Mouse (Mus musculus) macrophage (primary cell): Measurements from ENCODE around the gene Ttc3. TPM values are rescaled to one million over a fixed set of nuclear protein-coding genes. Genes with fewer than 3 reads are reported as not detected.

ENCODE experiments used
- H3K27ac ChIP-seq: fragments of 350-480 bp; formaldehyde crosslinking; 2 replicates; pipeline ENCODE4 v1.9.0; 2021
- H3K36me3 ChIP-seq: fragments of 350-480 bp; formaldehyde crosslinking; 2 replicates; pipeline ENCODE4 v1.9.0; 2021; ENCODE audit errors: inconsistent target
- H3K4me3 ChIP-seq: fragments of 350-480 bp; formaldehyde crosslinking; 2 replicates; pipeline ENCODE4 v1.9.0; 2021; ENCODE audit errors: inconsistent target
- H3K79me2 ChIP-seq: fragments of 350-480 bp; formaldehyde crosslinking; 2 replicates; pipeline ENCODE4 v1.9.0; 2021; ENCODE audit errors: inconsistent target
- WGBS: methylation state at CpG from one replicate; pipeline ENCODE4 v1.1.7; 2026; ENCODE audit warnings: inconsistent platforms; ENCODE audit not compliant: missing documents; 5-methylcytosine and 5-hydroxymethylcytosine counted together
- polyA plus RNA-seq: library from polyadenylated mRNA; stranded (reverse); fragments of 250-400 nt; gene quantifications from 3 replicates; pipeline ENCODE4 v1.2.4, GENCODE M21; 2018; ENCODE audit warnings: inconsistent platforms

Gene Ttc3
- polyA plus RNA-seq, 1 experiment from 2014 or later = 38.2 TPM

DNA sequence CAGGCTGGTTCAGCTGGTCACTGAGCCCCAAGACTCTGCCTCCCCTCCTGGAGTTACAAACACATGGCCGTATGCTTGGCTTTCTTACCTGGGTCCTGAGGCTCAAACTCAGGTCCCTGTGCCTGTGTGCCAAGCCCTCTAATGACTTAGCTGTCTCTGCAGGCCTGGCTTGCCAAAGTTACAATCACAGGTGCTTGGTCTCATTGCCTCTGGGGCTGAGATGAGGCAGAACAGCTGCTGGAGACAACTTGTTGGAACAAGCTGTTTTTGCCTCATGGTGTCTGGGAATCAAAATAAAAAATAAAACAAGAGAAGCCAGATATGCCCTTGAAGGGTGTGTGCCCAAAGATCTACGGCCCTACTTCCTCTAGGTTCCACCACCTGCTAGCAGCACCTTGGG lies 21.6 kb upstream of the Ttc3 start:
- no peaks in the 10 kb centered on the region for H3K36me3 ChIP-seq
- 92% methylated on average over 2 of the region's 2 CpGs for WGBS

DNA sequence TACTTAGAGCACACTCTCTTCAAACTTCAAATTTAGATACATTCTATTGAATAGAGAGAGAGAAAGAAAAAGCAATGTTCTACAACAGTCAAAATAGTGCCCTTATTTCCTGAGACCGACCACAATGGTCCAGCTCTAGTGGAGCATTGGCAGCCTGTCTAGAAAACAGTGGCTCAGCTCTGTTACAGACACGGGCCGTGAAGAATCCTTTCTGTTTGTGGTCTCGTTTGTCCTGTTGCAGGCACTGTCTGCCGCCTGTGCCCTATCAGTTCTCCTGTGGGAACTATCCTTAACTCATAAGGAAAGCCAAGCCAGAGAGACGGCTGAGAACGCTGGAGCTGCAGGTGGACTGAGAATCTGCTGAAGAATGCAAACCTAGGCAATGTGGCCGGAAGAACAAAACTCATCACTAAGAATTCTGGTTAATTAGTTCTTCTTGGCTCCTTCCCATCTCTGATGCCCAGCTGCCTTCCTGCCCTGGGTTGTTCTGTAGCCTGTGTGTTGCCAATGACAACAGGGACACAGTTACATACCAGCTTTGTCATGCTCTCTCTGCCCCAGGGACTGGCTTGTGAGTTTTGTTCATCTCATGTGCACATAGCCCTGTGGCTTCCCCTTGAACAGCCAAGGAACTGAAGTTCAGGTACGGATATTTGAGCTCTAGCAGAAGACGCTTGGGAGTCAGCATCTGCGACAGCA lies 20.7 kb upstream of the Ttc3 start:
- no peaks in the 10 kb centered on the region for H3K79me2 ChIP-seq
- H3K36me3 ChIP-seq = no peaks in the 10 kb centered on the region
- no peak overlapping the region for H3K27ac ChIP-seq
- WGBS = 41% methylated on average over 11 of the region's 11 CpGs
- H3K4me3 ChIP-seq = no peak overlapping the region

More for the DNA sequence above, 21.6 kb upstream of the Ttc3 start:
- Histone ChIP-seq H3K4me3 (no peak overlapping the region), H3K27ac (no peak overlapping the region), H3K79me2 (no peaks in the 10 kb centered on the region)

DNA sequence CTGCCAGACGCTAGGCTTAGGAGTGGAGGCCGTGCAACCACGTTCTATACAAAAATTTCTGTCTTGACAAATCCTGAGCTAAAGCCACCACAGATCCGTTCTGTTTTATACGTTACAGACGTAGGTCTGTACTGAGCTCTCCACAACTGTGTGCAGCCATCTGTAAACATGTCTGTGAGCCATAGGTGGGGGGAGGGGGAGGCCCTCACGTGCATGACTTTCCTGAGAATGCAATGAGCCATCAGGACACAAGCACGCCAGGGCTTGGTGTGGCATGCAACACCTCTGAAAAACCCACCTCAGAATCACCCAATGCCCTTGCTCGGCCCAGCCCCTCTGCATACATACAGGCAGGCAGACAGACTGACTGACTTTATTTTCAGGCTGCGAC lies 20.1 kb upstream of the Ttc3 start:
- Histone ChIP-seq H3K36me3 (no peaks in the 10 kb centered on the region), H3K79me2 (no peaks in the 10 kb centered on the region), H3K4me3 (no peak overlapping the region), H3K27ac (no peak overlapping the region)
- 85% methylated on average over 10 of the region's 10 CpGs for WGBS

DNA sequence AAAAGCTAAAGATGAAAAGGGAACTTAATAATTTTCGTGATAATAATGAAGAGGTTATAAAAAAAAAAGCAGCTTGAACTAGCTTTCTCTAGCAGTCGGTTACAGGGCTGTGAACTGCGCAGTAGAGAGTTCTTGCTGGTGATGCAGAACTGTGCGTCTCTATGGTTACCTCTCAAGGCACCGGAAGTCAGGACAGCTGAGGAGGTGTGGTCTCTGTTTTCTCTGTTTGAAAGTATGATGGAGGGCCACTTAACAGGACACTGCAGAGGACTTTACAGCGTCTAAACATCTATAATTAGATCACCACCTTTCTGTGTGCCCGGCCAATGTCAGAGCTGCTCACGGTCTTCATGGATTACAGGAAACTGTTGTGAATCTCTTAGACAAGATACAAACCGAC lies 16.0 kb upstream of the Ttc3 start:
- 18% methylated on average over 9 of the region's 9 CpGs for WGBS
- Histone ChIP-seq H3K4me3 (no peak overlapping the region), H3K36me3 (no peaks in the 10 kb centered on the region), H3K79me2 (no peaks in the 10 kb centered on the region), H3K27ac (no peak overlapping the region)

DNA sequence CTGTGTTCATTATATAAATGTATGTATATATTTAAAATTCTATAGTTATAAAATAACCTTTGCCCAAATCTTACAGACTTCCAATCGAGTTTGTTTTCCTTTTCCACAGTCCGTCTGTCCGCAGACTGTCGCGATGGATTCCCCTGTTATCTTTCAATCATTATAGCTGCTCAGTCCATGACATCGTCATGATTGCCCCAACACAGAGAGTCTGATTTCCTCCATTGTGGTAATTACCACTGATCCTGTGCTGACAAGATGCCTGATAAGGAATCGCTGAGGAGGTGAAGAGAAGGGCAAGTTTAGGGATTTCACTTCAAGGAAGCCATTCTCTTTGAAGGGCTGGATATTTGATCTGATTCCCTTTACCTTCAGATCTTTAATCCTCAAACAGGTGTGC lies 14.4 kb upstream of the Ttc3 start:
- Histone ChIP-seq H3K27ac (no peak overlapping the region), H3K36me3 (no peaks in the 10 kb centered on the region), H3K79me2 (no peaks in the 10 kb centered on the region), H3K4me3 (no peak overlapping the region)
- WGBS = 59% methylated on average over 7 of the region's 7 CpGs

DNA sequence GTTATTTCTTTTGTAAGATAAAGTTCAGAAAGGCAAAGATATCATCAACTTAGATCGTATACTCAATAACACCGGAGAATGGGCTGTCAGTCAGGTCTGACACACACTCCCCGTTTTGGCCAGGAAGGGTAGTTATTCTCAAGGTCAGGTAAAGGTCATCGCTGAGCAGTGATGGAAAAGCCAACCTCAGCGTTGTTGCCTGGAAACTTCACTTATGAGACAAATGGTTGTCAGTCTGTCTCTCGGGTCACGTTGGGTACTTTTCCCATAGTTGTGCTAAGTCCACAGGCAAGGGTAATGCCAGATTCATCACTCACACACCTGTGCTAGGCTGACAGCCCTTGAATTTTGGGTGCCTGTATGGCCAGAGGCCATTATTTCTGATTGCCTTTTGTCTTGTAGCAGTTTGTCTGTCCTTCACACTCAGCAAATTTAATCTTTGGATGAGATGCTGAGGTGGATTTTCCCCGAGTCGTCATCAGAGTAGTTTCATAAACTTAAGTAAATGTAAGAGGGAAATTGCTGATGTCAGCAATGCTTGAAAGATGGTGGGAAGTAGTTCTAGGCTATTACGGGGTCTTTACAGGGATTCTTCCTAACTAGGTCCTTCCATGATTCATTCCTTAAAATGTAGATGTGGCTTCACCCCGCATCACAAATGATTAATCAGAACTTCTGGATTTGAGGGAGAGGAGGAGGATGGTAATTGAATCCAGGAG lies 13.5 kb upstream of the Ttc3 start:
- 88% methylated on average over 11 of the region's 11 CpGs for WGBS
- no peaks in the 10 kb centered on the region for H3K36me3 ChIP-seq
- H3K27ac ChIP-seq = no peak overlapping the region
- H3K79me2 ChIP-seq = no peaks in the 10 kb centered on the region
- no peak overlapping the region for H3K4me3 ChIP-seq

GRCm38 (mm10) chr16:94358091-94358490 lies 12.3 kb upstream of the Ttc3 start:
- H3K27ac ChIP-seq = no peak overlapping the region
- no peaks in the 10 kb centered on the region for H3K36me3 ChIP-seq

GRCm38 (mm10) chr16:94360578-94361350 lies 9.7 kb upstream of the Ttc3 start:
- no peaks in the 10 kb centered on the region for H3K79me2 ChIP-seq
- 92% methylated on average over 13 of the region's 13 CpGs for WGBS
- no peaks in the 10 kb centered on the region for H3K36me3 ChIP-seq
- H3K27ac ChIP-seq = no peak overlapping the region
- no peak overlapping the region for H3K4me3 ChIP-seq

More at GRCm38 (mm10) chr16:94358091-94358490, 12.3 kb upstream of the Ttc3 start:
- WGBS = 91% methylated on average over 3 of the region's 3 CpGs
- H3K4me3 ChIP-seq = no peak overlapping the region
- H3K79me2 ChIP-seq = no peaks in the 10 kb centered on the region

- Histone ChIP-seq H3K79me2 (no peaks in the 10 kb centered on the region), H3K4me3 (no peak overlapping the region), H3K36me3 (no peaks in the 10 kb centered on the region), H3K27ac (no peak overlapping the region)
- WGBS = 71% methylated on average over 10 of the region's 10 CpGs
Observed at GRCm38 (mm10) chr16:94362174-94362873, 8.1 kb upstream of the Ttc3 start.

- Histone ChIP-seq H3K4me3 (no peak overlapping the region), H3K27ac (no peak overlapping the region), H3K79me2 (no peaks in the 10 kb centered on the region), H3K36me3 (no peaks in the 10 kb centered on the region)
- WGBS = 62% methylated on average over 4 of the region's 4 CpGs
Observed at GRCm38 (mm10) chr16:94363814-94364213, 6.6 kb upstream of the Ttc3 start.

- no peaks in the 10 kb centered on the region for H3K36me3 ChIP-seq
- H3K4me3 ChIP-seq = no peak overlapping the region
- no peak overlapping the region for H3K27ac ChIP-seq
- H3K79me2 ChIP-seq = no peaks in the 10 kb centered on the region
- 89% methylated on average over 3 of the region's 3 CpGs for WGBS
Observed at GRCm38 (mm10) chr16:94365435-94365834, 5.0 kb upstream of the Ttc3 start.

- 8% methylated on average over 6 of the region's 6 CpGs for WGBS
- Histone ChIP-seq H3K79me2 (peaks cover 32% of the 10 kb centered on the region; the same call in 1 of the 2 replicates), H3K27ac (no peak overlapping the region), H3K36me3 (no peaks in the 10 kb centered on the region), H3K4me3 (peak overlapping the region; percentile 27; the same call in 1 of the 2 replicates)
Observed at GRCm38 (mm10) chr16:94369596-94370172, 734 bp upstream of the Ttc3 start.

GRCm38 (mm10) chr16:94370915-94371300 lies 490 bp downstream of the Ttc3 start:
- under 1% methylated on average over 42 of the region's 43 CpGs for WGBS
- Histone ChIP-seq H3K36me3 (no peaks in the 10 kb centered on the region), H3K79me2 (peaks cover 44% of the 10 kb centered on the region), H3K4me3 (peak overlapping the region; percentile 28), H3K27ac (no peak overlapping the region)

DNA sequence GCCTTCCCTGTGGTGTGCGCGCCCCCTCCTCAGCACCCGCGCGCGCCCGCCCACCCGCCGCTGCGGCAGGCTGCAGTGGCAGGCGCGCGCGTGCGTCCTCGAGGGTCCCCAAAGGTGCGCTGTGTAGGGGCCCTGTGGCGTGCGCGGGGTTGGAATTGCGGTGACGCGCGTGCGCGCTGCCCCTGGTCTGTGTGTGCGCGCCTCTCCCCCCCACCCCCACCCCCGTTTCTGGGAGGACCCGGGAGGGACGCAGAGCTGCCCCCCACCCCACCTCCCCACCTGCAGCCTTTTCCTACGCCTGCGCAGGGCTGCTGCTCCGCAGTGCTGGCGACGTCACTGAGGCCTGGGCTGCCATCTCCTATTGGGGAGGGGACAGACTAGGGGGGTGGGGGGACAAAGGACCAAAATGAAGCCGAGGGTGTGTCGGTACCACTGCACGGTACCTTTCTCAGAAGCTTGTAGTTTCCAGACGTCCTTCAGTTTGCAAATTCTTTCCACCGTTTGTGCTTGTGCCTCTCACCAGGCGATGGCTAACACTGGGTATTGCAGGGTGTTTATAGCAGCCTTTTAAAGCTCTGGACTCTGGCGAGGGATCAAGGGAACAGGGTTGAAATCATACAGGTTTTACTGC lies 998 bp downstream of the Ttc3 start, which contains the start of gene Pigp:
Gene Pigp (minus strand): TSS at position 542 of the 631 bp plus-strand sequence.
- Histone ChIP-seq H3K27ac (no peak within 1 kb of the TSS), H3K79me2 (peaks cover 46% of the 10 kb centered on the region), H3K4me3 (peak within 1 kb of the TSS; percentile 28), H3K36me3 (no peaks in the 10 kb centered on the region)
- 1% methylated on average over 37 of the region's 43 CpGs for WGBS
